In genomic region chr14:57398813-57399427, GRCm38 (mm10) we compare ENCODE assay signal across 8 mouse cellular contexts. TPM values are rescaled to one million over a fixed set of nuclear protein-coding genes. Genes with fewer than 3 reads are reported as not detected.
A peak's percentile ranks its signal among the peaks of the same experiment; 100 is the strongest.
DNase-seq lines count a peak whose midpoint lies in the region; ATAC-seq and TF ChIP-seq lines count a peak whose summit lies in the region.

No protein-coding gene starts in this region.

- TF ChIP-seq CTCF in cerebellum, adult 2 months (IDR thresholded peaks at IDR 0.05; ENCODE audit: borderline replicate concordance, insufficient read depth, low read depth, low read length) = no peak
- TF ChIP-seq CTCF in embryonic fibroblast, embryonic 13.5 days (IDR thresholded peaks at IDR 0.05; ENCODE audit: borderline replicate concordance, insufficient read depth, low read length) = no peak

- no peaks in the 10 kb centered on the region for H3K9me3 ChIP-seq in hindbrain, embryonic 14.5 days (ENCODE audit: control insufficient read depth, low read length)
- H3K9me3 ChIP-seq in liver, embryonic 13.5 days (replicated peaks) = no peaks in the 10 kb centered on the region

- 9% methylated on average over 13 of the region's 13 CpGs for WGBS in cerebellum, adult 2 months
- 17% methylated on average over 13 of the region's 13 CpGs for WGBS in hindbrain, embryonic 14.5 days
- 3% methylated on average over 13 of the region's 13 CpGs for WGBS in liver, embryonic 13.5 days (ENCODE audit: insufficient replicate concordance)

- H3ac ChIP-seq in myocyte (ENCODE audit: control insufficient read depth, insufficient read length) = no peak overlapping the region

- peak overlapping the region; percentile 69 for H3K4me3 ChIP-seq in cerebellum, adult 2 months (replicated peaks; ENCODE audit: insufficient read depth, low read depth, low read length)
- H3K4me3 ChIP-seq in embryonic fibroblast, embryonic 13.5 days (ENCODE audit: insufficient read depth, low read length) = peak overlapping the region; percentile 42
- peak overlapping the region; percentile 51 for H3K4me3 ChIP-seq in hindbrain, embryonic 14.5 days (replicated peaks; ENCODE audit: low read length)
- H3K4me3 ChIP-seq in liver, embryonic 13.5 days (replicated peaks) = peak overlapping the region; percentile 68
- peak overlapping the region; percentile 2 for H3K4me3 ChIP-seq in myocyte

- H3K4me2 ChIP-seq in hindbrain, embryonic 14.5 days (replicated peaks) = peak overlapping the region; percentile 72
- peak overlapping the region; percentile 90 for H3K4me2 ChIP-seq in liver, embryonic 13.5 days
- peak overlapping the region; percentile 70 for H3K4me2 ChIP-seq in myocyte (ENCODE audit: low read depth)

- no peaks in the 10 kb centered on the region for H3K36me3 ChIP-seq in hindbrain, embryonic 14.5 days (replicated peaks; ENCODE audit: control insufficient read depth, insufficient read depth)
- no peaks in the 10 kb centered on the region for H3K36me3 ChIP-seq in liver, embryonic 13.5 days
- H3K36me3 ChIP-seq in myocyte (ENCODE audit: control insufficient read depth, insufficient read depth) = no peaks in the 10 kb centered on the region

- no peaks in the 10 kb centered on the region; the same call in 1 of the 2 replicates for H3K4me1 ChIP-seq in cerebellum, adult 2 months (ENCODE audit: control insufficient read depth, insufficient read depth, low read length)
- H3K4me1 ChIP-seq in embryonic fibroblast, embryonic 13.5 days (ENCODE audit: control insufficient read depth, insufficient read depth, low read length) = 0 out of 2 replicates have a peak, but pooled peaks cover 4% of the 10 kb centered on the region
- 0 out of 2 replicates have a peak, but pooled peaks cover 5% of the 10 kb centered on the region for H3K4me1 ChIP-seq in hindbrain, embryonic 14.5 days (replicated peaks; ENCODE audit: control insufficient read depth, insufficient read depth, low read length)
- peaks cover 22% of the 10 kb centered on the region for H3K4me1 ChIP-seq in liver, embryonic 13.5 days (replicated peaks)

- no peak for DNase-seq in cerebellum, adult 2 months
- DNase-seq in cerebellum, postnatal 36 days = no peak
- DNase-seq in CD4-positive, CD25-positive, alpha-beta regulatory T cell, adult 2 months (ENCODE audit: low read depth, low spot score) = peak; percentile 50
- peak; percentile 41 for DNase-seq in hindbrain, embryonic 14.5 days (ENCODE audit: low spot score)
- DNase-seq in liver, embryonic 13.5 days = no peak
- DNase-seq in c-Kit-positive CD71-positive TER-119-positive erythroid progenitor cells, embryonic 14.5 days (ENCODE audit: low spot score) = no peak

- ATAC-seq in hindbrain, embryonic 14.5 days (ENCODE audit: low FRiP score) = peak; percentile 8; the same call in 1 of the 2 replicates
- peak; percentile 21; the same call in 1 of the 2 replicates for ATAC-seq in liver, embryonic 13.5 days (ENCODE audit: low read depth)

- no peak overlapping the region for H3K27ac ChIP-seq in cerebellum, adult 2 months (ENCODE audit: insufficient read depth, low read length)
- H3K27ac ChIP-seq in embryonic fibroblast, embryonic 13.5 days (ENCODE audit: insufficient read depth, low read length) = no peak overlapping the region
- no peak overlapping the region for H3K27ac ChIP-seq in hindbrain, embryonic 14.5 days
- H3K27ac ChIP-seq in liver, embryonic 13.5 days = no peak overlapping the region

- no peaks in the 10 kb centered on the region for H3K79me2 ChIP-seq in myocyte (ENCODE audit: control insufficient read depth, insufficient read depth)

- no peaks in the 10 kb centered on the region for H3K27me3 ChIP-seq in cerebellum, adult 2 months (ENCODE audit: control insufficient read depth, insufficient read depth, low read length)
- peaks cover 8% of the 10 kb centered on the region; the same call in 1 of the 2 replicates for H3K27me3 ChIP-seq in hindbrain, embryonic 14.5 days (ENCODE audit: control insufficient read depth, insufficient read depth, low read length)
- H3K27me3 ChIP-seq in liver, embryonic 13.5 days = no peaks in the 10 kb centered on the region
- peaks cover 6% of the 10 kb centered on the region for H3K27me3 ChIP-seq in myocyte (ENCODE audit: control insufficient read depth, insufficient read depth, insufficient read length)

- no peak for TF ChIP-seq POLR2A in cerebellum, adult 2 months (IDR thresholded peaks at IDR 0.05; ENCODE audit: borderline replicate concordance, insufficient read depth, low read length)
- TF ChIP-seq POLR2A in embryonic fibroblast, embryonic 13.5 days (IDR thresholded peaks at IDR 0.05; ENCODE audit: low read depth, low read length) = no peak
- TF ChIP-seq POLR2A in myocyte (IDR thresholded peaks at IDR 0.05; ENCODE audit: insufficient read length, low read depth) = no peak

- peak overlapping the region; percentile 55 for H3K9ac ChIP-seq in hindbrain, embryonic 14.5 days
- peak overlapping the region; percentile 67 for H3K9ac ChIP-seq in liver, embryonic 13.5 days

TF ChIP-seq in myocyte, 11 proteins besides CTCF, POLR2A, EP300 and RAD21:
- TF ChIP-seq E2F4 (IDR thresholded peaks at IDR 0.05; ENCODE audit: insufficient read depth) (no peak), MYOD1 (IDR thresholded peaks at IDR 0.05; ENCODE audit: control insufficient read depth in 1 of 3, insufficient read length in 2 of 3, low read depth in 2 of 3) (no peak), TCF12 (IDR thresholded peaks at IDR 0.05; ENCODE audit: insufficient read depth, poor library complexity, severe bottlenecking) (no peak), CEBPB (IDR thresholded peaks at IDR 0.05; ENCODE audit: insufficient read depth, poor library complexity, severe bottlenecking) (no peak), TCF3 (IDR thresholded peaks at IDR 0.05; ENCODE audit: insufficient read length, low read depth) (no peak), MYOG (IDR thresholded peaks at IDR 0.05; ENCODE audit: control insufficient read depth in 1 of 3, insufficient read depth in 1 of 3, insufficient read length in 2 of 3, low read depth in 2 of 3) (no peak), USF1 (IDR thresholded peaks at IDR 0.05; ENCODE audit: low read depth) (no peak)

RNA-seq across cellular contexts. Expression of gene Cryl1, which starts 0.6 kb away (rescaled TPM):
- 21.0 and 26.0 TPM in 2 replicates for polyA plus RNA-seq in cerebellum, adult 2 months (2012; rRNA removed)
- polyA plus RNA-seq in embryonic fibroblast, embryonic 13.5 days (2011; ENCODE audit: insufficient read length, low read depth, missing spikeins) = 12.9 and 13.6 TPM in 2 replicates
- polyA plus RNA-seq in hindbrain, embryonic 14.5 days (2014; fragmentation: Nextera tagmentation; extraction: Ambion mirVana) = 10.3 and 13.5 TPM in 2 replicates
- 7.0 TPM in 2 replicates for polyA plus RNA-seq in liver, embryonic 13.5 days (2015; fragmentation: Nextera tagmentation; extraction: Ambion mirVana)
- 0.72 TPM for polyA plus RNA-seq in myocyte (2012; fragmentation: generic; extraction: Trizol)

RNA-seq across cellular contexts. Expression of gene Ift88, which starts 24.9 kb away (rescaled TPM):
- polyA plus RNA-seq in cerebellum, adult 2 months (2012; rRNA removed) = 15.2 and 15.4 TPM in 2 replicates
- 12.8 and 22.8 TPM in 2 replicates for polyA plus RNA-seq in embryonic fibroblast, embryonic 13.5 days (2011; ENCODE audit: insufficient read length, low read depth, missing spikeins)
- 17.9 and 20.1 TPM in 2 replicates for polyA plus RNA-seq in hindbrain, embryonic 14.5 days (2014; fragmentation: Nextera tagmentation; extraction: Ambion mirVana)
- 1.6 and 1.7 TPM in 2 replicates for polyA plus RNA-seq in liver, embryonic 13.5 days (2015; fragmentation: Nextera tagmentation; extraction: Ambion mirVana)
- 2.8 TPM for polyA plus RNA-seq in myocyte (2012; fragmentation: generic; extraction: Trizol)

Comparison
In these comparisons a context has a peak if more than half of its experiments do, and no peak if none do; other contexts are left out.
1. DNase-seq: peak in CD4-positive, CD25-positive, alpha-beta regulatory T cell, adult 2 months (single experiment) and hindbrain, embryonic 14.5 days (single experiment); none in cerebellum, adult 2 months (0 of 2), cerebellum, postnatal 36 days (0 of 2), liver, embryonic 13.5 days (single experiment) and c-Kit-positive CD71-positive TER-119-positive erythroid progenitor cells, embryonic 14.5 days (single experiment).
2. H3K4me3 ChIP-seq: peak in every context shown above with its lines; median percentile 69 in cerebellum, adult 2 months; 68 in liver, embryonic 13.5 days; 51 in hindbrain, embryonic 14.5 days; 42 in embryonic fibroblast, embryonic 13.5 days; 2 in myocyte.
3. Peak in every context shown above with its lines, with median percentiles within 50 percentile points of each other: H3K4me2 ChIP-seq.